Mouse (Mus musculus) stomach, postnatal 0 days (tissue): ENCODE measurements around the gene Cplx2. TPM values are rescaled to one million over a fixed set of nuclear protein-coding genes. Genes with fewer than 3 reads are reported as not detected.

ENCODE experiments used
- ATAC-seq: fragments of 200-750 bp; cut with Nextera tagmentation; 2 replicates; pipeline ENCODE4 v1.8.0; 2017; ENCODE audit not compliant: low FRiP score, low TSS enrichment
- DNase-seq: peaks from one replicate; pipeline ENCODE4 v3.0.0-alpha.2; 2016; ENCODE audit warnings: low spot score
- H3K27ac ChIP-seq: fragments of 300-500 bp; sonication (generic); replicated peaks from 2 replicates; pipeline ENCODE4 v1.5.1; 2014; ENCODE audit warnings: mild to moderate bottlenecking, control low read depth
- H3K27me3 ChIP-seq: fragments of 300-500 bp; sonication (generic); 2 replicates; pipeline ENCODE4 v1.6.1; 2014; ENCODE audit warnings: low read length; ENCODE audit not compliant: control insufficient read depth, insufficient read depth
- H3K36me3 ChIP-seq: fragments of 300-500 bp; sonication (generic); 2 replicates; pipeline ENCODE4 v1.6.1; 2014; ENCODE audit warnings: low read length, mixed read lengths; ENCODE audit not compliant: control insufficient read depth, insufficient read depth
- H3K4me1 ChIP-seq: fragments of 300-500 bp; sonication (generic); replicated peaks from 2 replicates; pipeline ENCODE4 v1.6.1; 2014; ENCODE audit warnings: antibody characterized with exemption; ENCODE audit not compliant: control insufficient read depth, insufficient read depth
- H3K4me2 ChIP-seq: fragments of 300-500 bp; sonication (generic); replicated peaks from 2 replicates; pipeline ENCODE4 v1.6.1; 2014; ENCODE audit warnings: low read depth, mild to moderate bottlenecking, control low read depth, moderate library complexity
- H3K4me3 ChIP-seq: fragments of 300-500 bp; sonication (generic); 2 replicates; pipeline ENCODE4 v1.5.1; 2014; ENCODE audit warnings: low read depth, low read length, control low read depth
- H3K9ac ChIP-seq: fragments of 300-500 bp; sonication (generic); 2 replicates; pipeline ENCODE4 v1.6.1; 2014; ENCODE audit warnings: mild to moderate bottlenecking, low read length, control low read depth, mixed read lengths
- H3K9me3 ChIP-seq: fragments of 300-500 bp; sonication (generic); 2 replicates; pipeline ENCODE4 v1.6.1; 2016; ENCODE audit warnings: low read length; ENCODE audit not compliant: control insufficient read depth
- CTCF ChIP-seq: IDR thresholded peaks from 2 replicates; pipeline ENCODE4 v1.5.1; 2016; ENCODE audit warnings: antibody characterized with exemption, low read depth, mild to moderate bottlenecking, moderate library complexity
- EP300 ChIP-seq: optimal IDR thresholded peaks from 2 replicates; pipeline ENCODE3; 2016; ENCODE audit warnings: antibody characterized with exemption
- WGBS: fragments of 180-500 bp; shearing (Covaris S2); extraction: QIAGEN DNeasy Blood & Tissue Kit; methylation state at CpG from one replicate; pipeline ENCODE4 v1.1.7; 2014; 5-methylcytosine and 5-hydroxymethylcytosine counted together
- polyA plus RNA-seq: library from polyadenylated mRNA; unstranded; fragments of >200 nt; fragmentation: Nextera tagmentation; extraction: Ambion mirVana; gene quantifications from 2 replicates; pipeline ENCODE4 v1.2.1, GENCODE M21; 2015

Cplx2 gene
- polyA plus RNA-seq, 1 experiment from 2014 or later = 1.9 TPM

DNA sequence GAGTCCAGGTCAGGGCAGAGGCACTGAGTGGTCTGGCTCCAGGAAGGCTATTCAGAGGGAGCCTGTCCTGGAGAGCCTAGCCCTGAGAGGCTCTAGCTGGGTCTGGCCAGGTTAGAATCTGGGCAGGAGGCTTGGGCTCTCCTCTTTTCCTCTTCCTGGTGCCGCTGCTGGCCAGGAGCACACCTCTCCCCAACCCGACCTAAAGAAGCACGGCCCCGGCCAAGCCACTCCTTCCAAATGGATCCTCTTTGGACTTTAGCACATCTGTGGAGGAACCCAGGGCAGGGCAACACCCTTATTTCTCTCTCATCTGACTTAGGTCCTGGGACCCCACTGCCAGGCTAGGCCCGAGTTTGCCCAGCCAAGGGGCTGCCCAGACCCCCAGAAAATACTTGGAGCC, 9.3 kb downstream of the Cplx2 start:
- H3K9me3 ChIP-seq = no peaks in the 10 kb centered on the region
- H3K27me3 ChIP-seq = no peaks in the 10 kb centered on the region
- TF ChIP-seq EP300 (no peak), CTCF (no peak)
- no peak for DNase-seq
- H3K9ac ChIP-seq = no peak overlapping the region
- peak; percentile 44; the same call in 1 of the 2 replicates for ATAC-seq
- 74% methylated on average over 5 of the region's 5 CpGs for WGBS
- no peak overlapping the region for H3K4me3 ChIP-seq
- no peaks in the 10 kb centered on the region for H3K36me3 ChIP-seq
- H3K4me2 ChIP-seq = no peak overlapping the region
- no peaks in the 10 kb centered on the region for H3K4me1 ChIP-seq
- no peak overlapping the region for H3K27ac ChIP-seq

DNA sequence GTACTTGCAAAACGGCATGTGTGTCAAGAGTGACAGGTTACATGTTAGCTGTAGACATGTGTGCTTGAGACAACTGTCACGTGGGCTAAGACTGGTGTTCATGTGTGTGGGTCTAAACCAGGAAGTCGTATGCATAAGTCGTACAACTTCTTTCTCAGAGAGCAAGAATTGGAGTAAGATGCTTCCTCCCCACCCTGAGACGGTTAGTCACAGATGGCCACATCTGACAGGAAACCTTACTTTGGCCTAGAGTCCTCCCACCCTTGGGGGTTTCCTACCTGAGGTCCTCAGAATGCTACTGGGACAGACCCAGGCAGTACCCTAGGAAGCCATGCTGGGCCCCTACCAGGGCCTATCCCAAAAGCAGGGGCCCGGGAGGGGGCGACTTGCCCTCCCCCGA, 10.2 kb downstream of the Cplx2 start:
- DNase-seq (no peak), ATAC-seq (no peak)
- Histone ChIP-seq H3K4me2 (no peak overlapping the region), H3K27ac (no peak overlapping the region), H3K4me3 (no peak overlapping the region), H3K9me3 (no peaks in the 10 kb centered on the region), H3K27me3 (no peaks in the 10 kb centered on the region), H3K4me1 (no peaks in the 10 kb centered on the region), H3K36me3 (no peaks in the 10 kb centered on the region), H3K9ac (no peak overlapping the region)
- no peak for TF ChIP-seq CTCF
- WGBS = 80% methylated on average over 8 of the region's 8 CpGs

DNA sequence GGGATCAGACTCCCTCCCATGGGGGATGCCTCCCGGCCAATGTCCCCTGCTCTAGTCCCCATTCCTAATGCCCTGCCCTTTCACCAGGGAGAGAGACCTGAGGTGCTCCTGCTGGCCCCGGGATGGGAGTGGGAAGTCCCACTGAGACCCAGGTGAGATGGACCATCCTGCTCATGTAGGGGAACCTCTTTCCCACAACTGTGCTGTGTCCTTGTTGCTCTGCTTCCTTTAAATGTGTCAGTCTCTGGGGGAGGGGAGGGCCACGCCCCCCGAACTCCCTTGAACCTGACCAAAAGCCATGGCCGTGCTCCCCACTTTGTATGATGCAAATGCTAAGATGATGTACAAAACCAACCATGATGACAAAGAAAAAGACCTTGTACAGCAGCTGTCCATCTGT, 12.4 kb downstream of the Cplx2 start:
- ATAC-seq (no peak), DNase-seq (no peak)
- Histone ChIP-seq H3K27ac (no peak overlapping the region), H3K4me3 (no peak overlapping the region), H3K4me2 (no peak overlapping the region), H3K4me1 (no peaks in the 10 kb centered on the region), H3K36me3 (no peaks in the 10 kb centered on the region), H3K27me3 (no peaks in the 10 kb centered on the region), H3K9ac (no peak overlapping the region), H3K9me3 (no peaks in the 10 kb centered on the region)
- TF ChIP-seq EP300 (no peak), CTCF (no peak)
- 64% methylated on average over 5 of the region's 5 CpGs for WGBS

DNA sequence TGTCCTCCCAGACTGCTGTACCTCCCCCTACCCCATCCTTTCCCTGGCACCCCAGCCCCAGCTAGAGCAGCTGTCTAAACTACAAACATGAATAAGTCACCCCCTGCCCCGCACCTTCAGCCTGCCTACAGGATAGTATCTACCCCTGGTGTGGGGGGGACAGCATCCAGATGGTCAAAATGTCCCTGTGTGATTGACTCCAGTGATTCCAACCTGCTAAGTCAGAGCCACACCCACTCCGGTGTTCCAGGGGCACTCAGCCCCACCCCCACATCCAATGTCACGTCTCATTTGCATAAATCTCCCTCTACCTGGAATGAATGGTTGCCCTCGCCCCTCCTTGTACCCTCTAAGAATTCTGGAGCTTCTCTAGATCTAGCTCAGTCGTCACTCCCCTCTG, 13.4 kb downstream of the Cplx2 start:
- DNase-seq (no peak), ATAC-seq (no peak)
- no peak overlapping the region for H3K9ac ChIP-seq
- TF ChIP-seq CTCF (no peak), EP300 (no peak)
- no peak overlapping the region for H3K4me2 ChIP-seq
- no peaks in the 10 kb centered on the region for H3K4me1 ChIP-seq
- H3K27ac ChIP-seq = no peak overlapping the region
- no peaks in the 10 kb centered on the region for H3K9me3 ChIP-seq
- no peaks in the 10 kb centered on the region for H3K27me3 ChIP-seq
- H3K4me3 ChIP-seq = no peak overlapping the region
- no peaks in the 10 kb centered on the region for H3K36me3 ChIP-seq
- 20% methylated on average over 5 of the region's 5 CpGs for WGBS

DNA sequence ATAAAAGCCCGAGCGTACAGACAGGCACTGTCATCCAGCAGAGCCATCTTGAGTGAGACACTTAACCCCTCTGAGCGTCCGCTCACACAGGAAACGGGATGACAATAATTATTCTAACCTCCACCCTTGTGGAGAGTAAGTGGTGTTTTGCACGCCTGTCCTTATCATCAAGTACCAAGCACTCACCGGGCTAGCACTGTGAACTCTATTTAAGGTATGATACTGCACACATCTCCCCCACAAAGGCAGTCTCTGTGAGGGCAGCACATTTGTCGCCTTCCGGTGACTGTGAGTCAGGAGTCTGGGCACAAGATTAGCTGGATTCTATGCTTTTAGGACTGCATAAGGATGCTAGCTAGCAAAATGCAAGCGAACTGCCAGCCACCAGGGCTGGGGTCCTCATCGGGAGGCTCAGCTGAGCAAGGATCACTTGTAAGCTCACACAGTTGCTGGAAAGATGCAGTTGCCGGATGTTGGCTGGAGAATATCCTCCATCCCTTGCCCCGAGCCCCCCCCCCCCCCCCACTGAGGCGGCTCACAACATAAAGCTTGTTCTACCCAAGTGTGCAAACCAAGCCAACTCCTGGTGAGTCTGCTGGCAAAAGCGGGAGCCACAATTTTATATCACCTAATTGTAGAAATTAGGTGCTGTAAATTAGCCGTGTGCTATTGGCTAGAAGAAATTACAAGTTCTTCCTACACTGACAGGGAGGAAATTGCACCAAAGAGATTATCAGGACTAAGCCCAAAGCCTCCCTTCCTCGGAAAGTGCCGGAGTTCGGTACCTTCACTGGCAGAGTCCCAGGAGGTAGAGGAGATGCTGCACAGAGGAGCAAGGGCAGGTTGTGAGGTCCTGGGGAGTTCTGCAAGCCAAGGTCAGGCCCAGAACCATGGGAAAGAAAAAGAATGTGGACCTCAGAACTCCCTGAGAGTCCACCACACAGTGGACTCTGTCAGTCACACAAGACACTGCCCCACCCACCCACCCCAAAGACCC, 14.2 kb downstream of the Cplx2 start:
- Histone ChIP-seq H3K9me3 (no peaks in the 10 kb centered on the region), H3K36me3 (no peaks in the 10 kb centered on the region), H3K27me3 (no peaks in the 10 kb centered on the region), H3K4me3 (no peak overlapping the region), H3K4me1 (no peaks in the 10 kb centered on the region; the same call in 1 of the 2 replicates), H3K27ac (no peak overlapping the region), H3K4me2 (no peak overlapping the region), H3K9ac (no peak overlapping the region)
- TF ChIP-seq CTCF = no peak
- TF ChIP-seq EP300 = no peak
- DNase-seq (no peak), ATAC-seq (no peak)
- 44% methylated on average over 19 of the region's 19 CpGs for WGBS

DNA sequence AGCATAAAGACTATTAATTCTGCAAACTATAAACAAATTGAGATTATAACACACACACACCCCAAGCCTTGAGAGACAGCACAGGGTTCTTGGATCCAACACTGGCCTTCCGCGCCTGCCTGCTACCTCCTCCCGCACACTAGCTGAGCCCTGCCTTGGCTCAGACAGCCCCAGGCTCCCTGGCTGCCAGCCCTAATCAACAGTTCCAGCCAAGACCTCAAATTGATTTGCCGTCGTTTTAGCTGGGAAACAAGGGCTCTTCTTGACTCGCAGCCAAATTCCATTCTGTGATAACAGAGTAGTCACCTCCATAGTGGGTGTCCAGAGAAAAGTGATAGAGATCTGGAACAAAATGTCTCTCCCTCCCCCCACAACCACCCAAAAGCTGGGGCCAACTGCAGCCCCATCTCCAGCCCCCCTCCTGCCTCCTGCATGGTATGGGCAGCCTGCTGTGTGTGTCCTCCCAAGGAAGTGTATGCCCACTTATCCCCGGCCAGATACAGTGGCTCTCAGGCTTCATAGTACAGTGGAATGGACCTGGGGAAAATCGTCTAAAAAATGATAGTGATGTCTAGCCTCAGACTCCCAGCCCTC, 18.9 kb downstream of the Cplx2 start:
- peak; percentile 40 for DNase-seq
- ATAC-seq = no peak
- Histone ChIP-seq H3K36me3 (no peaks in the 10 kb centered on the region), H3K27ac (no peak overlapping the region), H3K4me3 (no peak overlapping the region), H3K4me1 (no peaks in the 10 kb centered on the region; the same call in 1 of the 2 replicates), H3K27me3 (no peaks in the 10 kb centered on the region), H3K9ac (no peak overlapping the region), H3K4me2 (no peak overlapping the region), H3K9me3 (no peaks in the 10 kb centered on the region)
- no peak for TF ChIP-seq CTCF
- no peak for TF ChIP-seq EP300
- WGBS = 29% methylated on average over 8 of the region's 8 CpGs
